Mouse (Mus musculus): ENCODE measurements around the gene Parl. TPM values are rescaled to one million over a fixed set of nuclear protein-coding genes. Genes with fewer than 3 reads are reported as not detected.

Parl gene
- polyA plus RNA-seq, 1 experiment from 2014 or later, result 96.6 TPM

- H3K4me1 ChIP-seq, result no peaks in the 10 kb centered on the region
- H3K36me3 ChIP-seq, result peaks cover 47% of the 10 kb centered on the region
- H3K9me3 ChIP-seq, result no peaks in the 10 kb centered on the region
- H3K27ac ChIP-seq, result no peak overlapping the region
- 0 out of 2 replicates have a peak, but pooled peaks cover 2% of the 10 kb centered on the region for H3K27me3 ChIP-seq
- no peak overlapping the region for H3K4me3 ChIP-seq
- 59% methylated on average over 4 of the region's 4 CpGs for WGBS
- no peak for ATAC-seq (ENCODE audit: insufficient number of reproducible peaks, insufficient read depth, low FRiP score, low TSS enrichment, low read depth)
- H3K9ac ChIP-seq, result no peak overlapping the region
- H3K4me2 ChIP-seq, result no peak overlapping the region
Observed at GRCm38 (mm10) chr16:20234406-20234805, 67.8 kb downstream of the Parl start.

Other genes with a start within 250 kb of the Parl start
- gene Klhl24, start 204.8 kb downstream of the Parl start, polyA plus RNA-seq (2015; fragmentation: Nextera tagmentation; extraction: Ambion mirVana), result 26.9 and 32.7 TPM in 2 replicates
- gene Yeats2, start 161.3 kb downstream of the Parl start, polyA plus RNA-seq (2015; fragmentation: Nextera tagmentation; extraction: Ambion mirVana), result 40.3 and 41.0 TPM in 2 replicates
- 0.69 and 0.98 TPM in 2 replicates for gene Map6d1, start 61.0 kb downstream of the Parl start, polyA plus RNA-seq (2015; fragmentation: Nextera tagmentation; extraction: Ambion mirVana)
- not detected in 2 replicates for gene Cyp2ab1, start 23.0 kb upstream of the Parl start, polyA plus RNA-seq (2015; fragmentation: Nextera tagmentation; extraction: Ambion mirVana)
- 77.0 and 88.5 TPM in 2 replicates for gene Abcc5, start 124.0 kb upstream of the Parl start, polyA plus RNA-seq (2015; fragmentation: Nextera tagmentation; extraction: Ambion mirVana)
- 96.6 and 114 TPM in 2 replicates for gene Eif2b5, start 196.4 kb upstream of the Parl start, polyA plus RNA-seq (2015; fragmentation: Nextera tagmentation; extraction: Ambion mirVana)
- gene Dvl3, start 214.6 kb upstream of the Parl start, polyA plus RNA-seq (2015; fragmentation: Nextera tagmentation; extraction: Ambion mirVana), result 26.7 and 27.1 TPM in 2 replicates
- gene Ap2m1, start 233.1 kb upstream of the Parl start, polyA plus RNA-seq (2015; fragmentation: Nextera tagmentation; extraction: Ambion mirVana), result 610 and 646 TPM in 2 replicates
- gene Abcf3, start 246.2 kb upstream of the Parl start, polyA plus RNA-seq (2015; fragmentation: Nextera tagmentation; extraction: Ambion mirVana), result 65.0 and 77.4 TPM in 2 replicates

Data from embryonic facial prominence, embryonic 13.5 days (tissue).